Mouse (Mus musculus): ENCODE results near the gene Pla2g4a. TPM values are rescaled to one million over a fixed set of nuclear protein-coding genes. Genes with fewer than 3 reads are reported as not detected.

The Pla2g4a gene
- polyA plus RNA-seq, 1 experiment from 2014 or later = 12.9 TPM

- no peak for ATAC-seq
- Histone ChIP-seq H3K4me1 (ENCODE audit: insufficient read depth, low read depth, low read length) (no peaks in the 10 kb centered on the region), H3K4me2 (replicated peaks; ENCODE audit: low read depth, low read length) (no peak overlapping the region), H3K36me3 (ENCODE audit: insufficient read depth, low read length) (no peaks in the 10 kb centered on the region), H3K27me3 (replicated peaks; ENCODE audit: insufficient read depth, low read length) (no peaks in the 10 kb centered on the region), H3K27ac (ENCODE audit: low read length) (no peak overlapping the region), H3K9ac (replicated peaks; ENCODE audit: low read depth) (no peak overlapping the region), H3K9me3 (ENCODE audit: low read length) (no peaks in the 10 kb centered on the region), H3K4me3 (ENCODE audit: low read depth, low read length) (no peak overlapping the region)
- no peak for DNase-seq (ENCODE audit: low spot score)
- no peak for TF ChIP-seq CTCF (IDR thresholded peaks at IDR 0.05)
- TF ChIP-seq EP300 (IDR thresholded peaks at IDR 0.05) = no peak
- WGBS = 40% methylated on average over 1 of the region's 1 CpGs
These were observed 38.9 kb downstream of the Pla2g4a start for GRCm38 (mm10) chr1:149922219-149922618.

DNA sequence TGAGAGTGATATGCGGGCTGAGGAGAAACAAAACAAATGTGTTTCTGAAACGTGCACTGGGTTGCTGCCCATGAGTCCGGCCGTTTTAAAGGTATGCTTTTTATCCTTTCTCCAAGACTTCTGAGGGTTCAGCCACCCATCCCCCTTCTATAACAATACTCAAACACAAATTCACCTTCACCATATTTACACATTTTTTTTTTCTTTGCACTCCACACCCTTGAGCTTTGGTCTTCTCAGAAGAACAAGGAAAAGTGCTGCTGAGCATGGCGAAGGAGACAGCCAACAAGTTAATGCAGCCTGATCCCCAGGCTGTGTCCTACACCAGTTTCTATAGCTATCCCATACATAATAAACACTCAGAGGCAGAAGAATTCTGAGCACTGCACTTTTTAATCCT lies 39.8 kb downstream of the Pla2g4a start:
- Histone ChIP-seq H3K9me3 (ENCODE audit: low read length) (no peaks in the 10 kb centered on the region), H3K4me1 (ENCODE audit: insufficient read depth, low read depth, low read length) (no peaks in the 10 kb centered on the region), H3K4me3 (ENCODE audit: low read depth, low read length) (no peak overlapping the region), H3K27me3 (replicated peaks; ENCODE audit: insufficient read depth, low read length) (no peaks in the 10 kb centered on the region), H3K36me3 (ENCODE audit: insufficient read depth, low read length) (no peaks in the 10 kb centered on the region), H3K4me2 (replicated peaks; ENCODE audit: low read depth, low read length) (0 out of 2 replicates have a peak overlapping the region, but pooled peaks have one; percentile 3), H3K27ac (ENCODE audit: low read length) (no peak overlapping the region), H3K9ac (replicated peaks; ENCODE audit: low read depth) (no peak overlapping the region)
- TF ChIP-seq CTCF (IDR thresholded peaks at IDR 0.05) (no peak), EP300 (IDR thresholded peaks at IDR 0.05) (no peak)
- WGBS = 48% methylated on average over 5 of the region's 5 CpGs
- DNase-seq (ENCODE audit: low spot score) (no peak), ATAC-seq (no peak; the same call in 1 of the 2 replicates)

DNA sequence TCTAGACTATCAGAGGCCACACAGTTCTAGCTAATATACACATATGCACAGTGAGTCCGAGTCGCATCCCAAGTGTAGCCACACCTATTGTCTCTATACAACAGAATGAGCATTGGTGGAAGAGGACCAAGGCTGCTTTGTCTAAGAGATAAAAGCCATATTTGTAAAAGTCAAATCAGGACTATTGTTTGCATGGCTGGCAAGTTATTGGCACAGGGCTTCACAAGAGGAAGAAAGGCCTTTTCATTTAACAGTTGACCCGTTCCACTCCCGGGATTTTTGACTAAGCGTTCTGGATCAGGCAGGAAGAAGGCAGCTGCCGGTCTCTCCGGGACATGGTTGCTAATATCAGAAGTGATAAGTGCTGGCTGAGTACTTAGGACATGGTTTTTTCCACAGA lies 41.8 kb downstream of the Pla2g4a start:
- no peak overlapping the region for H3K9ac ChIP-seq (replicated peaks; ENCODE audit: low read depth)
- H3K4me3 ChIP-seq (ENCODE audit: low read depth, low read length) = no peak overlapping the region
- no peak overlapping the region for H3K27ac ChIP-seq (ENCODE audit: low read length)
- ATAC-seq = no peak
- no peak for DNase-seq (ENCODE audit: low spot score)
- no peak overlapping the region for H3K4me2 ChIP-seq (replicated peaks; ENCODE audit: low read depth, low read length)
- H3K9me3 ChIP-seq (ENCODE audit: low read length) = no peaks in the 10 kb centered on the region
- no peaks in the 10 kb centered on the region for H3K4me1 ChIP-seq (ENCODE audit: insufficient read depth, low read depth, low read length)
- no peaks in the 10 kb centered on the region for H3K36me3 ChIP-seq (ENCODE audit: insufficient read depth, low read length)
- TF ChIP-seq EP300 (IDR thresholded peaks at IDR 0.05) (no peak), CTCF (IDR thresholded peaks at IDR 0.05) (no peak)
- 81% methylated on average over 7 of the region's 7 CpGs for WGBS
- H3K27me3 ChIP-seq (replicated peaks; ENCODE audit: insufficient read depth, low read length) = no peaks in the 10 kb centered on the region

- H3K4me3 ChIP-seq (ENCODE audit: low read depth, low read length) = no peak overlapping the region
- H3K9ac ChIP-seq (replicated peaks; ENCODE audit: low read depth) = no peak overlapping the region
- DNase-seq (ENCODE audit: low spot score) (peak; percentile 11), ATAC-seq (no peak)
- no peaks in the 10 kb centered on the region for H3K27me3 ChIP-seq (replicated peaks; ENCODE audit: insufficient read depth, low read length)
- no peak overlapping the region for H3K27ac ChIP-seq (ENCODE audit: low read length)
- H3K4me2 ChIP-seq (replicated peaks; ENCODE audit: low read depth, low read length) = no peak overlapping the region
- no peaks in the 10 kb centered on the region for H3K9me3 ChIP-seq (ENCODE audit: low read length)
- TF ChIP-seq CTCF (IDR thresholded peaks at IDR 0.05) = no peak
- TF ChIP-seq EP300 (IDR thresholded peaks at IDR 0.05) = no peak
- no peaks in the 10 kb centered on the region for H3K36me3 ChIP-seq (ENCODE audit: insufficient read depth, low read length)
- 20% methylated on average over 4 of the region's 4 CpGs for WGBS
- H3K4me1 ChIP-seq (ENCODE audit: insufficient read depth, low read depth, low read length) = no peaks in the 10 kb centered on the region
These were observed 48.1 kb downstream of the Pla2g4a start for GRCm38 (mm10) chr1:149912984-149913383.

DNA sequence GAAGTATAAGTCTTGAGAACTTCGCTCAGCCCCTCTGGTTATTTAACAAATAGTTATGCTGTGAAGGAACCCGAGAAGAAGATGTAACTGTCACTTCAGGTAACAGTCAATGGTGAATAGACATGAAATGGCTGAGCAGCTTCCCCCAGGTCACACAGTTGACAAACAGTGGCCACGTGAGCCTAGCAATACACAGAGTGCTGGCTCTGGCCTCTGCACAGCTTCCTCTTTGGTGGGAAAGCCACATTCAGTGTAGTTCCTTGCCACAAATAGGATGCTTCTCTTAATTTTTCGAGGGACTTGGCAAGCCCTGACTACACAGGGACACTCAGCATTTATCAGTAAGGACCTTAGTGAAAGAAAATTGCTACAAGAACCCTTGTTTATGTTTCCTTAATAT lies 50.0 kb downstream of the Pla2g4a start:
- 57% methylated on average over 4 of the region's 4 CpGs for WGBS

DNA sequence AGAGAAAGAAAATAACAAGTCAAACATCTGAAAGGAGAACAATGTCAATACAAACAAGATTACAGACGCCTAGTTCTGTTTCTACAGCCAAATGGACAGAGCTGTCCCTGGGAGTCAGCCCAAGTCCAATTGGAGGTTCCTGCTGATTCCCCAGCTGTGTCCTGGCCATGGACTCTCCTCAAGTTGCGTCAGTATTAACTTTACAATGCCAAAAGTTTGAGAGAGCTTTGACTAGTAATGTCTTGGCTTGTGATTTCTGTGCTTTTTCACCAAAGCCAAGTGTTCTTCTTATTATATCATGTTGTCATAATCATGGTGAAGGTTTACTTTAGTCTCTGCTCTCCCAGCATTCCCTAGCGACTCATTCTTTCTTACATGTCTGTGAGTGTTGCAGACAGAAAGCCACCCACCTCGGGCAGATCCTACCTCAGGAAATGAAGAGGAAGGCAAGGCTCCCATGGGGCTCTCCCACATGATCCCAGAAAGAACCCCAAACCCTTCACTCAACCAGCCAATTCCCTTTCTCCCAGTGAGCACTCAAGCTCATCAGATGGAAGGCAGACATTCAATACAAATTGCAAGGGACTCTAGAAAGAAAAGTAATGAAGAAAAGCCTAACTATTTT lies 63.0 kb downstream of the Pla2g4a start:
- H3K36me3 ChIP-seq (ENCODE audit: insufficient read depth, low read length) = no peaks in the 10 kb centered on the region
- no peak overlapping the region for H3K4me3 ChIP-seq (ENCODE audit: low read depth, low read length)
- ATAC-seq = no peak
- no peaks in the 10 kb centered on the region for H3K4me1 ChIP-seq (ENCODE audit: insufficient read depth, low read depth, low read length)
- H3K27me3 ChIP-seq (replicated peaks; ENCODE audit: insufficient read depth, low read length) = no peaks in the 10 kb centered on the region
- no peak overlapping the region for H3K27ac ChIP-seq (ENCODE audit: low read length)
- H3K4me2 ChIP-seq (replicated peaks; ENCODE audit: low read depth, low read length) = no peak overlapping the region
- TF ChIP-seq EP300 (IDR thresholded peaks at IDR 0.05) = no peak
- TF ChIP-seq CTCF (IDR thresholded peaks at IDR 0.05) = no peak
- DNase-seq (ENCODE audit: low spot score) = no peak
- no peak overlapping the region for H3K9ac ChIP-seq (replicated peaks; ENCODE audit: low read depth)
- WGBS = 64% methylated on average over 4 of the region's 4 CpGs
- no peaks in the 10 kb centered on the region for H3K9me3 ChIP-seq (ENCODE audit: low read length)

More for the DNA sequence above, 50.0 kb downstream of the Pla2g4a start:
- Histone ChIP-seq H3K4me2 (replicated peaks; ENCODE audit: low read depth, low read length) (no peak overlapping the region), H3K9me3 (ENCODE audit: low read length) (no peaks in the 10 kb centered on the region), H3K27ac (ENCODE audit: low read length) (no peak overlapping the region), H3K9ac (replicated peaks; ENCODE audit: low read depth) (no peak overlapping the region), H3K4me1 (ENCODE audit: insufficient read depth, low read depth, low read length) (no peaks in the 10 kb centered on the region), H3K36me3 (ENCODE audit: insufficient read depth, low read length) (no peaks in the 10 kb centered on the region), H3K27me3 (replicated peaks; ENCODE audit: insufficient read depth, low read length) (no peaks in the 10 kb centered on the region), H3K4me3 (ENCODE audit: low read depth, low read length) (no peak overlapping the region)
- DNase-seq (ENCODE audit: low spot score) (peak; percentile 23), ATAC-seq (no peak; the same call in 1 of the 2 replicates)
- TF ChIP-seq EP300 (IDR thresholded peaks at IDR 0.05) = no peak
- no peak for TF ChIP-seq CTCF (IDR thresholded peaks at IDR 0.05)
